Mouse (Mus musculus) neural tube, embryonic 14.5 days (tissue): ENCODE results near the gene Ftsj1. TPM values are rescaled to one million over a fixed set of nuclear protein-coding genes. Genes with fewer than 3 reads are reported as not detected.

Experiments
- ATAC-seq: fragments of 200-750 bp; cut with Nextera tagmentation; 2 replicates; pipeline ENCODE4 v1.8.0; 2017; ENCODE audit warnings: low read depth, mild to moderate bottlenecking, moderate TSS enrichment, moderate library complexity
- H3K27ac ChIP-seq: fragments of 300-500 bp; sonication (generic); 2 replicates; pipeline ENCODE4 v1.5.1; 2014; ENCODE audit warnings: low read depth, mild to moderate bottlenecking, control low read depth, low read length, moderate library complexity, mixed read lengths
- H3K27me3 ChIP-seq: fragments of 300-500 bp; sonication (generic); 2 replicates; pipeline ENCODE4 v1.6.1; 2014; ENCODE audit warnings: low read length; ENCODE audit not compliant: control insufficient read depth, insufficient read depth
- H3K36me3 ChIP-seq: fragments of 300-500 bp; sonication (generic); 2 replicates; pipeline ENCODE4 v1.6.1; 2014; ENCODE audit warnings: low read length, mixed read lengths; ENCODE audit not compliant: control insufficient read depth, insufficient read depth
- H3K4me1 ChIP-seq: fragments of 300-500 bp; sonication (generic); 2 replicates; pipeline ENCODE4 v1.6.1; 2014; ENCODE audit warnings: low read length; ENCODE audit not compliant: control insufficient read depth, insufficient read depth
- H3K4me2 ChIP-seq: fragments of 300-500 bp; sonication (generic); 2 replicates; pipeline ENCODE4 v1.6.1; 2014; ENCODE audit warnings: mild to moderate bottlenecking, low read depth, low read length, control low read depth
- H3K4me3 ChIP-seq: fragments of 300-500 bp; sonication (generic); 2 replicates; pipeline ENCODE4 v1.5.1; 2014; ENCODE audit warnings: low read depth, low read length, control low read depth, mixed read lengths
- H3K9ac ChIP-seq: fragments of 300-500 bp; sonication (generic); replicated peaks from 2 replicates; pipeline ENCODE4 v1.6.1; 2014; ENCODE audit warnings: low read depth, mild to moderate bottlenecking, control low read depth, low read length, mixed read lengths
- H3K9me3 ChIP-seq: fragments of 300-500 bp; sonication (generic); 2 replicates; pipeline ENCODE4 v1.6.1; 2016; ENCODE audit warnings: low read length; ENCODE audit not compliant: control insufficient read depth
- WGBS: fragments of 180-500 bp; shearing (Covaris S2); extraction: QIAGEN DNeasy Blood & Tissue Kit; methylation state at CpG from one replicate; pipeline ENCODE4 v1.1.7; 2014; 5-methylcytosine and 5-hydroxymethylcytosine counted together
- polyA plus RNA-seq: library from polyadenylated mRNA; unstranded; fragments of >200 nt; fragmentation: Nextera tagmentation; extraction: Ambion mirVana; gene quantifications from 2 replicates; pipeline ENCODE4 v1.2.1, GENCODE M21; 2014

The Ftsj1 gene
- polyA plus RNA-seq, 1 experiment from 2014 or later = 52.7 TPM

DNA sequence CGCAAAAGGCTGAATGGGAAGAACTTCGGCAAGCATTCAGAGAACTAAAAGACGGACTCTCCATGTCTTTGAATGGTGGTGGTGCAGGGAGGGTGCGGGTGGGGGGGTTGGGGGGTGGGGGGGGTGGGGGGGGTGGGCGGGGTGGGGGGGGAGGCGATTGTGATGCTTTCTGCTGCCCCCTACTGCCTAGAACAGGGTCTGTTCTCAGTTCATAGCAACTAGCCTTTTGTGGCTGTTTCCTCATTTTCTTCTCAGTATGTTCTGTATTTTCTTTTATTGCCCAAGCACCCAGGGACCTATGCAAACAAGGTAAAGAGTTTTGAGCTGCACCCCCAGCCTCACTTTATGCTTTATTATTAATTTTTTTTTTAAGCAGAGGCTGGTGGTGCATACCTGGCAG, 3.6 kb upstream of the Ftsj1 start:
- no peak overlapping the region for H3K9ac ChIP-seq
- 42% methylated on average over 3 of the region's 6 CpGs for WGBS

GRCm38 (mm10) chrX:8253711-8254110, 1.5 kb upstream of the Ftsj1 start:
- Histone ChIP-seq H3K4me1 (no peaks in the 10 kb centered on the region), H3K36me3 (no peaks in the 10 kb centered on the region), H3K27me3 (no peaks in the 10 kb centered on the region), H3K4me3 (no peak overlapping the region), H3K9ac (no peak overlapping the region), H3K27ac (no peak overlapping the region), H3K9me3 (no peaks in the 10 kb centered on the region), H3K4me2 (no peak overlapping the region)
- WGBS = 93% methylated on average over 2 of the region's 2 CpGs
- ATAC-seq = no peak

More for the DNA sequence above, 3.6 kb upstream of the Ftsj1 start:
- Histone ChIP-seq H3K27ac (no peak overlapping the region), H3K9me3 (no peaks in the 10 kb centered on the region), H3K27me3 (no peaks in the 10 kb centered on the region), H3K4me3 (no peak overlapping the region), H3K4me1 (no peaks in the 10 kb centered on the region), H3K4me2 (no peak overlapping the region), H3K36me3 (no peaks in the 10 kb centered on the region)
- ATAC-seq = no peak

GRCm38 (mm10) chrX:8251789-8252333, 345 bp downstream of the Ftsj1 start:
- no peaks in the 10 kb centered on the region for H3K9me3 ChIP-seq
- no peaks in the 10 kb centered on the region for H3K27me3 ChIP-seq
- peak; percentile 75 for ATAC-seq
- H3K4me1 ChIP-seq = no peaks in the 10 kb centered on the region
- H3K27ac ChIP-seq = no peak overlapping the region
- peak overlapping the region; percentile 46 for H3K9ac ChIP-seq
- peak overlapping the region; percentile 46 for H3K4me3 ChIP-seq
- peak overlapping the region; percentile 52 for H3K4me2 ChIP-seq
- no peaks in the 10 kb centered on the region for H3K36me3 ChIP-seq
- 15% methylated on average over 18 of the region's 18 CpGs for WGBS

- no peaks in the 10 kb centered on the region for H3K27me3 ChIP-seq
- no peaks in the 10 kb centered on the region for H3K9me3 ChIP-seq
- no peak overlapping the region for H3K9ac ChIP-seq
- H3K4me3 ChIP-seq = no peak overlapping the region
- 88% methylated on average over 8 of the region's 8 CpGs for WGBS
- H3K36me3 ChIP-seq = no peaks in the 10 kb centered on the region
- H3K27ac ChIP-seq = no peak overlapping the region
- ATAC-seq = no peak
- H3K4me2 ChIP-seq = no peak overlapping the region
- H3K4me1 ChIP-seq = no peaks in the 10 kb centered on the region
Measured at GRCm38 (mm10) chrX:8248542-8249120, 3.6 kb downstream of the Ftsj1 start.

DNA sequence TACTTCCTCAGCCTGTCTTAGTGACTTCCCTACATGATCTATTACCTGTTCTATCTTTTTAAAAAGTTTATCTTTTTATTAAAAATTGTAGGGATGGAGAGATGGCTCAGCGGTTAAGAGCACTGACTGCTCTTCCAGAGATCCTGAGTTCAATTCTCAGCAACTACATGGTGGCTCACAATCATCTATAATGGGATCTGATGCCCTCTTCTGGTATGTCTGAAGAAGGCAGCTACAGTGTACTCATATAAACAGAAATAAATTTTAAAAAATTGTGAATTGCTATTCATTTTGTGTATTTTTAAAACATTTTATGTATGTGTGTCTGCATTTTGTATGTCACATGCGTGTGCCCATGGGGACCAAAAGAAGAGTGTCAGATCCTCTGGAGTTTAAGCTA, 4.5 kb downstream of the Ftsj1 start:
- H3K27ac ChIP-seq = no peak overlapping the region
- no peak overlapping the region for H3K4me3 ChIP-seq
- ATAC-seq = no peak
- no peaks in the 10 kb centered on the region for H3K4me1 ChIP-seq
- no peaks in the 10 kb centered on the region for H3K9me3 ChIP-seq
- WGBS = 84% methylated on average over 2 of the region's 2 CpGs
- H3K4me2 ChIP-seq = no peak overlapping the region
- H3K36me3 ChIP-seq = no peaks in the 10 kb centered on the region
- no peaks in the 10 kb centered on the region for H3K27me3 ChIP-seq
- no peak overlapping the region for H3K9ac ChIP-seq

DNA sequence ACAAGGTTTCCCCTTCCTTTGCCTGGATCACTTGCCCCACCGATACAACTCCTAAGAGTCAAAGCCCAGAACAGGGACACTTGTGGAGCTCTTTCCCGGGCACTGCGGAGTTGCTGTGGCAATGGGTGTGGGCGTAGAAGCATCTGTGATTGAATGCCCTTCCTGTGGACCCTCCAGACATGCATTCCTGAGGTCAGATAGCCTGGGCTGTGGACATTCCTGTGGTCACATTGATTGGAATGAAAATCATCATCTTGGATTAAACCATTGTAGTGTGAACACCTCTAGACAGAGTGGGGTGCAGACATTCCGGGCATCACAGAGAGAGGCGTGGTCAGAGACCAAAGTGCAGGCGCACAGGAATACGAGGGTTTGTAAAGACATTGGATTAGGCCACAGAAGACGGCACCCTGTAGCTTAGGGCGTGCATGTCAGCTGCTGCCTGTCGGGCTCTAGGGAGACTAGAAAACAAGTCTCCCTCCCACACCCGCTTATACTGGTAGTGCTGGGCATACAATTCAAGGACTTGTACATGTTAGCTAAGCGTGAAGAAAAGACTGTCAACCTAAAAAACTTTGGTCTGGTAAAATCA, 13.3 kb downstream of the Ftsj1 start:
- Histone ChIP-seq H3K4me1 (no peaks in the 10 kb centered on the region), H3K4me2 (no peak overlapping the region), H3K9ac (no peak overlapping the region), H3K9me3 (no peaks in the 10 kb centered on the region), H3K27ac (no peak overlapping the region), H3K27me3 (no peaks in the 10 kb centered on the region), H3K4me3 (no peak overlapping the region), H3K36me3 (no peaks in the 10 kb centered on the region)
- WGBS = 82% methylated on average over 13 of the region's 13 CpGs
- ATAC-seq = no peak

DNA sequence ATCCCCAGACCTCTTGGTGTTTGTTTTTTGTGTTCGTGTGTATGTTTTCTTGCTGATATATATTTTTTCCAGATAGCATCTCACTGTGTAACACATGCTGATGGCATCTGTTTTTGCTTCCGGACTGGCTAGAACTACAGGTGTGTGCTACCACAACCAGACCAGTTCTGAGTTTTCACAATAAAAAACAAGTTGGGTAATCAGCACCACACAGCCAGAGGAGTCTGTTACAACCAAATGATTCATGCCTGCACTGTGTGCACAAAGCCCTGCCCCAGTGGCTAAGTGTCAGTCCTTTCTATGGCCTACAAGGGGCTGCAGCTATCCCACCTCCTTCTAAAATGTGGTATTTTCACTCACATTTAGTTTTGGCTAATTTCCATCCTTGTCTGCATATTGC, 15.5 kb downstream of the Ftsj1 start:
- ATAC-seq = no peak
- no peak overlapping the region for H3K27ac ChIP-seq

GRCm38 (mm10) chrX:8233602-8234001, 18.6 kb downstream of the Ftsj1 start:
- WGBS = 83% methylated on average over 3 of the region's 3 CpGs
- ATAC-seq = no peak
- Histone ChIP-seq H3K9me3 (no peaks in the 10 kb centered on the region), H3K27me3 (no peaks in the 10 kb centered on the region), H3K27ac (no peak overlapping the region), H3K9ac (no peak overlapping the region), H3K36me3 (no peaks in the 10 kb centered on the region), H3K4me3 (no peak overlapping the region), H3K4me2 (no peak overlapping the region), H3K4me1 (no peaks in the 10 kb centered on the region)

More for the DNA sequence above, 15.5 kb downstream of the Ftsj1 start:
- 86% methylated on average over 2 of the region's 2 CpGs for WGBS
- no peaks in the 10 kb centered on the region for H3K27me3 ChIP-seq
- H3K9ac ChIP-seq = no peak overlapping the region
- no peaks in the 10 kb centered on the region for H3K36me3 ChIP-seq
- H3K4me3 ChIP-seq = no peak overlapping the region
- H3K4me2 ChIP-seq = no peak overlapping the region
- H3K9me3 ChIP-seq = no peaks in the 10 kb centered on the region
- no peaks in the 10 kb centered on the region for H3K4me1 ChIP-seq

- Histone ChIP-seq H3K9me3 (no peaks in the 10 kb centered on the region), H3K27me3 (no peaks in the 10 kb centered on the region), H3K4me1 (no peaks in the 10 kb centered on the region), H3K9ac (no peak overlapping the region), H3K27ac (no peak overlapping the region), H3K36me3 (no peaks in the 10 kb centered on the region), H3K4me3 (no peak overlapping the region), H3K4me2 (no peak overlapping the region)
- 71% methylated on average over 4 of the region's 4 CpGs for WGBS
- ATAC-seq = no peak
Measured at GRCm38 (mm10) chrX:8230272-8230671, 21.9 kb downstream of the Ftsj1 start.
